ENCODE assay signal across 8 mouse cellular contexts in the genomic region with DNA sequence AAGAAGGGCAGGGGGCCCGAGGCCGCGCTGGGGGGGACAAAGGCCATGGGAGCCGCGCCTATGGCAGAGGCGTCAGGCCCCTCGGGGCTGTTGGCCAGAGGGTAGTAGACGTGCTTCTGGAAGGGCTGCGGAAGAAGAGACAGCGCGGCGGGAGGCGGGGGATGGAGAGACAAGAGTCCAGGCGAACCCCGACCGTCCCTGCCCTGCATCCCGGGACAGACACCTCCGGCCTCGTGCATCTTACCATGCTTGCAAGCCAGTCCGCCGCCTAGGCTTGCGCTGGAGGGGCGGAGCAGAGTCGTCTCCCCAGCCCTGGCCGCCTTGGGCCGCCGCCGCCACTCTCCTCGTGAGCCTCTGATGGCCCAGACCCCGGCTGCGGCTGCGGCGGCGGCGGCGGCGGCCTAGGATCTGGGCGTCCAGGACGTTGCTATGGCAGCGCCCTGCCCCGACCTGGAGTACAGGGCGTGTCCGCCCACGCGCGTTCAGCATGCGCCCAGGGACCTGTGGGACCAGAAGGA. TPM values are rescaled to one million over a fixed set of nuclear protein-coding genes. Genes with fewer than 3 reads are reported as not detected.
DNase-seq lines count a peak whose midpoint lies in the region; ATAC-seq and TF ChIP-seq lines count a peak whose summit lies in the region.
"Had no signal": no experiment of that assay in that cellular context is flagged by ENCODE, and none has a peak within 500 bp of the region (broad histone marks: within the 10 kb centered on the region; RNA-seq: fewer than 3 reads in every experiment).

No protein-coding gene starts in this region.

- H3K27ac ChIP-seq in cortical plate, adult 2 months (ENCODE audit: insufficient read depth, low read length), result no peak overlapping the region
- H3K27ac ChIP-seq in heart, postnatal 0 days (ENCODE audit: low read depth), result no peak overlapping the region
- H3K27ac ChIP-seq in limb, embryonic 14.5 days (replicated peaks; ENCODE audit: low read depth, low read length), result no peak overlapping the region
- no peak overlapping the region for H3K27ac ChIP-seq in midbrain, embryonic 15.5 days

- 4% methylated on average over 32 of the region's 47 CpGs for WGBS in heart, postnatal 0 days
- 2% methylated on average over 37 of the region's 47 CpGs for WGBS in limb, embryonic 14.5 days
- WGBS in midbrain, embryonic 15.5 days, result 2% methylated on average over 47 of the region's 47 CpGs

- peak overlapping the region; percentile 82 for H3K4me2 ChIP-seq in heart, postnatal 0 days (ENCODE audit: low read depth, low read length)
- H3K4me2 ChIP-seq in limb, embryonic 14.5 days (replicated peaks; ENCODE audit: low read depth, low read length, severe bottlenecking), result peak overlapping the region; percentile 83
- H3K4me2 ChIP-seq in midbrain, embryonic 15.5 days, result peak overlapping the region; percentile 77

- no peak for TF ChIP-seq CTCF in cortical plate, adult 2 months (IDR thresholded peaks at IDR 0.05; ENCODE audit: extremely low read depth, insufficient read depth, low read length)
- TF ChIP-seq CTCF in heart, postnatal 0 days (IDR thresholded peaks at IDR 0.05; ENCODE audit: low read depth), result no peak

- DNase-seq in thymus, postnatal 4 days, result peak; percentile 61
- DNase-seq in thymus, postnatal 10 days (ENCODE audit: low spot score in 2 of 2), result no peak
- DNase-seq in heart, postnatal 0 days (ENCODE audit: low spot score), result no peak
- peak; percentile 14 for DNase-seq in limb, embryonic 14.5 days (ENCODE audit: low spot score)
- no peak for DNase-seq in spleen, postnatal 14 days (ENCODE audit: low spot score in 2 of 2)

- TF ChIP-seq EP300 in heart, postnatal 0 days (IDR thresholded peaks at IDR 0.05; ENCODE audit: low read depth), result no peak

- TF ChIP-seq POLR2A in cortical plate, adult 2 months (IDR thresholded peaks at IDR 0.05; ENCODE audit: extremely low read depth, insufficient read depth, low read length), result no peak
- TF ChIP-seq POLR2A in limb, embryonic 14.5 days (IDR thresholded peaks at IDR 0.05; ENCODE audit: borderline replicate concordance, extremely low read depth, insufficient read depth, insufficient read length), result no peak

- no peaks in the 10 kb centered on the region; the same call in 1 of the 2 replicates for H3K4me1 ChIP-seq in cortical plate, adult 2 months (ENCODE audit: control insufficient read depth, insufficient read depth, low read length)
- H3K4me1 ChIP-seq in heart, postnatal 0 days (ENCODE audit: control insufficient read depth, insufficient read depth), result peaks cover 19% of the 10 kb centered on the region
- peaks cover 21% of the 10 kb centered on the region for H3K4me1 ChIP-seq in limb, embryonic 14.5 days (ENCODE audit: control insufficient read depth, insufficient read depth, low read length)
- peaks cover 51% of the 10 kb centered on the region for H3K4me1 ChIP-seq in midbrain, embryonic 15.5 days

- peak overlapping the region; percentile 6 for H3K4me3 ChIP-seq in cortical plate, adult 2 months (ENCODE audit: insufficient read depth, low read length)
- peak overlapping the region; percentile 44 for H3K4me3 ChIP-seq in heart, postnatal 0 days (ENCODE audit: low read depth, low read length)
- peak overlapping the region; percentile 39 for H3K4me3 ChIP-seq in limb, embryonic 14.5 days (replicated peaks; ENCODE audit: low read length)
- H3K4me3 ChIP-seq in midbrain, embryonic 15.5 days, result peak overlapping the region; percentile 66
- H3K4me3 ChIP-seq: erythroblast, embryonic 14.5 days had no signal

- H3K27me3 ChIP-seq in heart, postnatal 0 days (ENCODE audit: control insufficient read depth, insufficient read depth, low read length), result peaks cover 29% of the 10 kb centered on the region
- H3K27me3 ChIP-seq in limb, embryonic 14.5 days (ENCODE audit: control insufficient read depth, insufficient read depth, low read length), result peaks cover 11% of the 10 kb centered on the region; the same call in 1 of the 2 replicates
- H3K27me3 ChIP-seq in midbrain, embryonic 15.5 days (replicated peaks), result no peaks in the 10 kb centered on the region

- no peaks in the 10 kb centered on the region for H3K36me3 ChIP-seq in heart, postnatal 0 days (replicated peaks; ENCODE audit: control insufficient read depth, insufficient read depth, low read length)
- H3K36me3 ChIP-seq in limb, embryonic 14.5 days (ENCODE audit: control insufficient read depth, insufficient read depth, low read length), result 0 out of 2 replicates have a peak, but pooled peaks cover 7% of the 10 kb centered on the region
- peaks cover 3% of the 10 kb centered on the region; the same call in 1 of the 2 replicates for H3K36me3 ChIP-seq in midbrain, embryonic 15.5 days (replicated peaks)

- H3K9me3 ChIP-seq in heart, postnatal 0 days (replicated peaks; ENCODE audit: control insufficient read depth, low read length), result no peaks in the 10 kb centered on the region
- no peaks in the 10 kb centered on the region for H3K9me3 ChIP-seq in limb, embryonic 14.5 days (ENCODE audit: control insufficient read depth, low read length)
- no peaks in the 10 kb centered on the region for H3K9me3 ChIP-seq in midbrain, embryonic 15.5 days

- H3K9ac ChIP-seq in heart, postnatal 0 days (replicated peaks; ENCODE audit: low read depth, low read length), result peak overlapping the region; percentile 20; the same call in 1 of the 2 replicates
- peak overlapping the region; percentile 45 for H3K9ac ChIP-seq in limb, embryonic 14.5 days (ENCODE audit: low read depth, low read length, severe bottlenecking)
- H3K9ac ChIP-seq in midbrain, embryonic 15.5 days, result peak overlapping the region; percentile 38

- peak; percentile 38 for ATAC-seq in heart, postnatal 0 days (ENCODE audit: insufficient read depth, low read depth)
- ATAC-seq in limb, embryonic 14.5 days (ENCODE audit: low FRiP score, low read depth), result no peak
- ATAC-seq in midbrain, embryonic 15.5 days (replicated peaks), result peak; percentile 25

RNA-seq across cellular contexts. Expression of gene Dzip1, which starts 2.5 kb away (rescaled TPM):
- 89.4 and 100 TPM in 2 replicates for polyA plus RNA-seq in cortical plate, adult 2 months (2012; rRNA removed)
- 3.4 and 7.5 TPM in 2 replicates for total RNA-seq in heart, postnatal 0 days (2014; rRNA removed; ENCODE audit: low replicate concordance)
- polyA plus RNA-seq in heart, postnatal 0 days (2015; fragmentation: Nextera tagmentation; extraction: Ambion mirVana), result 1.2 and 1.3 TPM in 2 replicates
- 52.1 and 56.9 TPM in 2 replicates for polyA plus RNA-seq in limb, embryonic 14.5 days (2012; rRNA removed)
- 26.0 and 34.1 TPM in 2 replicates for polyA plus RNA-seq in limb, embryonic 14.5 days (2014; fragmentation: Nextera tagmentation; extraction: Ambion mirVana)
- polyA plus RNA-seq in midbrain, embryonic 15.5 days (2015; fragmentation: Nextera tagmentation; extraction: Ambion mirVana), result 88.1 and 88.6 TPM in 2 replicates

RNA-seq across cellular contexts. Expression of gene Dnajc3, which starts 15.1 kb away (rescaled TPM):
- 19.7 and 22.2 TPM in 2 replicates for polyA plus RNA-seq in cortical plate, adult 2 months (2012; rRNA removed)
- total RNA-seq in heart, postnatal 0 days (2014; rRNA removed; ENCODE audit: low replicate concordance), result 15.6 and 19.7 TPM in 2 replicates
- polyA plus RNA-seq in heart, postnatal 0 days (2015; fragmentation: Nextera tagmentation; extraction: Ambion mirVana), result 17.2 and 19.8 TPM in 2 replicates
- 18.7 and 22.8 TPM in 2 replicates for polyA plus RNA-seq in limb, embryonic 14.5 days (2012; rRNA removed)
- polyA plus RNA-seq in limb, embryonic 14.5 days (2014; fragmentation: Nextera tagmentation; extraction: Ambion mirVana), result 35.7 and 42.0 TPM in 2 replicates
- 20.2 and 22.0 TPM in 2 replicates for polyA plus RNA-seq in midbrain, embryonic 15.5 days (2015; fragmentation: Nextera tagmentation; extraction: Ambion mirVana)

Comparison
In these comparisons a context has a peak if more than half of its experiments do, and no peak if none do; other contexts are left out.
1. DNase-seq: peak in thymus, postnatal 4 days (single experiment) and limb, embryonic 14.5 days (single experiment); none in thymus, postnatal 10 days (0 of 2), heart, postnatal 0 days (single experiment) and spleen, postnatal 14 days (0 of 2).
2. H3K4me3 ChIP-seq: peak in every context shown above with its lines; median percentile 66 in midbrain, embryonic 15.5 days; 44 in heart, postnatal 0 days; 39 in limb, embryonic 14.5 days; 6 in cortical plate, adult 2 months.
3. RNA of gene Dzip1, which starts 2.5 kb away (polyA plus RNA-seq): 89.4 to 100 TPM in cortical plate, adult 2 months, 88.1 to 88.6 TPM in midbrain, embryonic 15.5 days and 26.0 to 56.9 TPM in limb, embryonic 14.5 days; 1.2 to 1.3 TPM in heart, postnatal 0 days; every median in the first group is over 10 times any median in the second.
4. Peak in every context shown above with its lines, with median percentiles within 50 percentile points of each other: H3K4me2 ChIP-seq and H3K9ac ChIP-seq.